Mouse (Mus musculus) kidney, embryonic 15.5 days (tissue): Measurements from ENCODE around the gene Itpkb. TPM values are rescaled to one million over a fixed set of nuclear protein-coding genes. Genes with fewer than 3 reads are reported as not detected.
A peak's percentile ranks its signal among the peaks of the same experiment; 100 is the strongest.

Experiments
- ATAC-seq: fragments of 200-750 bp; cut with Nextera tagmentation; replicated peaks from 2 replicates; pipeline ENCODE4 v1.8.0; 2017; ENCODE audit warnings: moderate TSS enrichment; ENCODE audit not compliant: low FRiP score
- H3K27ac ChIP-seq: fragments of 300-500 bp; sonication (generic); 2 replicates; pipeline ENCODE4 v1.5.1; 2015; ENCODE audit warnings: mild to moderate bottlenecking, inconsistent platforms
- H3K27me3 ChIP-seq: fragments of 300-500 bp; sonication (generic); 2 replicates; pipeline ENCODE4 v1.6.1; 2015; ENCODE audit warnings: inconsistent platforms
- H3K36me3 ChIP-seq: fragments of 300-500 bp; sonication (generic); 2 replicates; pipeline ENCODE4 v1.6.1; 2015; ENCODE audit warnings: inconsistent platforms
- H3K4me1 ChIP-seq: fragments of 300-500 bp; sonication (generic); 2 replicates; pipeline ENCODE4 v1.6.1; 2015; ENCODE audit warnings: inconsistent platforms
- H3K4me2 ChIP-seq: fragments of 300-500 bp; sonication (generic); 2 replicates; pipeline ENCODE4 v1.6.1; 2015; ENCODE audit warnings: moderate library complexity, mild to moderate bottlenecking, inconsistent platforms
- H3K4me3 ChIP-seq: fragments of 300-500 bp; sonication (generic); replicated peaks from 2 replicates; pipeline ENCODE4 v1.5.1; 2015; ENCODE audit warnings: mild to moderate bottlenecking, inconsistent platforms
- H3K9ac ChIP-seq: fragments of 300-500 bp; sonication (generic); 2 replicates; pipeline ENCODE4 v1.6.1; 2015; ENCODE audit warnings: mild to moderate bottlenecking, inconsistent platforms
- H3K9me3 ChIP-seq: fragments of 300-500 bp; sonication (generic); replicated peaks from 2 replicates; pipeline ENCODE4 v1.6.1; 2016; ENCODE audit warnings: inconsistent platforms
- WGBS: fragments of 180-500 bp; shearing (Covaris S2); methylation state at CpG from one replicate; pipeline ENCODE4 v1.1.7; 2015; ENCODE audit warnings: mixed read lengths; 5-methylcytosine and 5-hydroxymethylcytosine counted together
- polyA plus RNA-seq: library from polyadenylated mRNA; unstranded; fragments of >200 nt; fragmentation: Nextera tagmentation; extraction: Ambion mirVana; gene quantifications from 2 replicates; pipeline ENCODE4 v1.2.1, GENCODE M21; 2015

Itpkb gene
- polyA plus RNA-seq, 1 experiment from 2014 or later = 9.4 TPM

- H3K4me3 ChIP-seq = no peak overlapping the region
- no peak overlapping the region for H3K4me2 ChIP-seq
- no peaks in the 10 kb centered on the region for H3K9me3 ChIP-seq
- H3K9ac ChIP-seq = no peak overlapping the region
- peaks cover 34% of the 10 kb centered on the region for H3K36me3 ChIP-seq
- 44% methylated on average over 8 of the region's 8 CpGs for WGBS
- H3K27me3 ChIP-seq = no peaks in the 10 kb centered on the region
- H3K27ac ChIP-seq = no peak overlapping the region
- peaks cover 53% of the 10 kb centered on the region for H3K4me1 ChIP-seq
- 0 out of 2 replicates have a peak, but pooled peaks have one; percentile 48 for ATAC-seq
Observed at GRCm38 (mm10) chr1:180420496-180421164, 90.3 kb downstream of the Itpkb start.

- Histone ChIP-seq H3K9ac (no peak overlapping the region), H3K4me3 (no peak overlapping the region), H3K4me2 (no peak overlapping the region), H3K36me3 (peaks cover 27% of the 10 kb centered on the region), H3K4me1 (peaks cover 50% of the 10 kb centered on the region), H3K9me3 (no peaks in the 10 kb centered on the region), H3K27me3 (no peaks in the 10 kb centered on the region), H3K27ac (peak overlapping the region; percentile 15; the same call in 1 of the 2 replicates)
- ATAC-seq = 0 out of 2 replicates have a peak, but pooled peaks have one; percentile 6
- WGBS = 60% methylated on average over 25 of the region's 25 CpGs
Observed at GRCm38 (mm10) chr1:180421165-180421909, 91.1 kb downstream of the Itpkb start.

GRCm38 (mm10) chr1:180422076-180422828 is 92.0 kb downstream of the Itpkb start:
- H3K4me3 ChIP-seq = no peak overlapping the region
- H3K36me3 ChIP-seq = peaks cover 26% of the 10 kb centered on the region
- H3K9ac ChIP-seq = no peak overlapping the region
- no peaks in the 10 kb centered on the region for H3K27me3 ChIP-seq
- H3K4me1 ChIP-seq = peaks cover 43% of the 10 kb centered on the region
- H3K9me3 ChIP-seq = no peaks in the 10 kb centered on the region
- 0 out of 2 replicates have a peak overlapping the region, but pooled peaks have one; percentile 15 for H3K27ac ChIP-seq
- 30% methylated on average over 11 of the region's 11 CpGs for WGBS
- H3K4me2 ChIP-seq = no peak overlapping the region
- ATAC-seq = no peak

GRCm38 (mm10) chr1:180423008-180423639 is 92.8 kb downstream of the Itpkb start:
- Histone ChIP-seq H3K9me3 (no peaks in the 10 kb centered on the region), H3K27me3 (no peaks in the 10 kb centered on the region), H3K4me1 (peaks cover 50% of the 10 kb centered on the region), H3K4me2 (no peak overlapping the region), H3K36me3 (peaks cover 21% of the 10 kb centered on the region), H3K27ac (no peak overlapping the region), H3K4me3 (no peak overlapping the region), H3K9ac (no peak overlapping the region)
- ATAC-seq = no peak
- 43% methylated on average over 16 of the region's 16 CpGs for WGBS

- no peak for ATAC-seq
- Histone ChIP-seq H3K27ac (no peak overlapping the region), H3K36me3 (peaks cover 13% of the 10 kb centered on the region), H3K4me1 (peaks cover 52% of the 10 kb centered on the region), H3K9me3 (no peaks in the 10 kb centered on the region), H3K4me2 (no peak overlapping the region), H3K9ac (no peak overlapping the region), H3K27me3 (no peaks in the 10 kb centered on the region), H3K4me3 (no peak overlapping the region)
- 85% methylated on average over 3 of the region's 3 CpGs for WGBS
Observed at GRCm38 (mm10) chr1:180423931-180424330, 93.6 kb downstream of the Itpkb start.

GRCm38 (mm10) chr1:180426405-180426804 is 96.1 kb downstream of the Itpkb start:
- Histone ChIP-seq H3K9me3 (no peaks in the 10 kb centered on the region), H3K4me2 (no peak overlapping the region), H3K27ac (no peak overlapping the region), H3K9ac (no peak overlapping the region), H3K4me3 (no peak overlapping the region), H3K36me3 (no peaks in the 10 kb centered on the region), H3K27me3 (no peaks in the 10 kb centered on the region), H3K4me1 (peaks cover 35% of the 10 kb centered on the region)
- ATAC-seq = no peak
- WGBS = 83% methylated on average over 6 of the region's 6 CpGs

- H3K9me3 ChIP-seq = no peaks in the 10 kb centered on the region
- H3K4me2 ChIP-seq = 0 out of 2 replicates have a peak overlapping the region, but pooled peaks have one; percentile 15
- H3K4me3 ChIP-seq = no peak overlapping the region
- no peaks in the 10 kb centered on the region; the same call in 1 of the 2 replicates for H3K27me3 ChIP-seq
- no peaks in the 10 kb centered on the region for H3K36me3 ChIP-seq
- no peak overlapping the region for H3K27ac ChIP-seq
- WGBS = 48% methylated on average over 10 of the region's 10 CpGs
- 0 out of 2 replicates have a peak overlapping the region, but pooled peaks have one; percentile 0 for H3K9ac ChIP-seq
- no peak for ATAC-seq
- H3K4me1 ChIP-seq = peaks cover 23% of the 10 kb centered on the region
Observed at GRCm38 (mm10) chr1:180427685-180428084, 97.4 kb downstream of the Itpkb start.

- Histone ChIP-seq H3K27me3 (no peaks in the 10 kb centered on the region; the same call in 1 of the 2 replicates), H3K9me3 (no peaks in the 10 kb centered on the region), H3K4me3 (no peak overlapping the region), H3K4me1 (peaks cover 23% of the 10 kb centered on the region), H3K27ac (no peak overlapping the region), H3K4me2 (0 out of 2 replicates have a peak overlapping the region, but pooled peaks have one; percentile 15), H3K9ac (no peak overlapping the region), H3K36me3 (no peaks in the 10 kb centered on the region)
- 26% methylated on average over 9 of the region's 9 CpGs for WGBS
- no peak for ATAC-seq
Observed at GRCm38 (mm10) chr1:180428101-180428712, 97.9 kb downstream of the Itpkb start.

GRCm38 (mm10) chr1:180428871-180429270 is 98.6 kb downstream of the Itpkb start:
- Histone ChIP-seq H3K36me3 (no peaks in the 10 kb centered on the region), H3K27ac (no peak overlapping the region), H3K27me3 (no peaks in the 10 kb centered on the region; the same call in 1 of the 2 replicates), H3K4me1 (peaks cover 23% of the 10 kb centered on the region), H3K9me3 (no peaks in the 10 kb centered on the region), H3K4me3 (no peak overlapping the region), H3K4me2 (no peak overlapping the region), H3K9ac (no peak overlapping the region)
- WGBS = 78% methylated on average over 8 of the region's 8 CpGs
- no peak for ATAC-seq

- no peaks in the 10 kb centered on the region for H3K36me3 ChIP-seq
- no peak overlapping the region for H3K4me2 ChIP-seq
- no peak for ATAC-seq
- H3K9ac ChIP-seq = no peak overlapping the region
- H3K9me3 ChIP-seq = no peaks in the 10 kb centered on the region
- WGBS = 67% methylated on average over 5 of the region's 5 CpGs
- no peak overlapping the region for H3K27ac ChIP-seq
- peaks cover 29% of the 10 kb centered on the region for H3K4me1 ChIP-seq
- no peak overlapping the region for H3K4me3 ChIP-seq
- no peaks in the 10 kb centered on the region; the same call in 1 of the 2 replicates for H3K27me3 ChIP-seq
Observed at GRCm38 (mm10) chr1:180429819-180430218, 99.5 kb downstream of the Itpkb start.

GRCm38 (mm10) chr1:180431833-180432232 is 101.5 kb downstream of the Itpkb start:
- ATAC-seq = no peak
- 71% methylated on average over 12 of the region's 12 CpGs for WGBS
- H3K36me3 ChIP-seq = no peaks in the 10 kb centered on the region
- no peak overlapping the region for H3K27ac ChIP-seq
- H3K9ac ChIP-seq = no peak overlapping the region
- H3K4me1 ChIP-seq = peaks cover 33% of the 10 kb centered on the region
- no peaks in the 10 kb centered on the region for H3K9me3 ChIP-seq
- no peak overlapping the region for H3K4me2 ChIP-seq
- no peak overlapping the region for H3K4me3 ChIP-seq
- no peaks in the 10 kb centered on the region; the same call in 1 of the 2 replicates for H3K27me3 ChIP-seq
